Mouse (Mus musculus): ENCODE measurements at regions not wholly inside any gene's neighbourhood (a gene's known extent, or its start where the extent isn't known, plus 50 kb on each side); places are given as distances from the start of the nearest gene placed in this dataset.
"Not testable (repeated sequence)": the region's sequence is repeated elsewhere in the genome, so short reads cannot be mapped to it uniquely, and the experiment has no call there.

- DNase-seq (ENCODE audit: low read depth): no peak
Measured at GRCm38 (mm10) chr8:81286280-81287034, 55.9 kb upstream of the Inpp4b start.

GRCm38 (mm10) chr8:81260089-81260488 lies 82.3 kb upstream of the Inpp4b start:
- DNase-seq (ENCODE audit: low read depth): peak; percentile 4

- peak; percentile 10 for DNase-seq (ENCODE audit: low read depth)
Measured at GRCm38 (mm10) chr8:81223872-81224271, 118.5 kb upstream of the Inpp4b start.

GRCm38 (mm10) chr8:81187061-81187790 lies 155.1 kb upstream of the Inpp4b start:
- not testable (repeated sequence) for DNase-seq (ENCODE audit: low read depth)

- DNase-seq (ENCODE audit: low read depth): no peak
Measured at GRCm38 (mm10) chr8:81175537-81175936, 160.8 kb upstream of the Usp38 start.

- DNase-seq (ENCODE audit: low read depth): no peak
Measured at GRCm38 (mm10) chr8:81147239-81147638, 132.5 kb upstream of the Usp38 start.

GRCm38 (mm10) chr8:81106763-81107509 lies 92.2 kb upstream of the Usp38 start:
- no peak for DNase-seq (ENCODE audit: low read depth)

GRCm38 (mm10) chr8:81098963-81099362 lies 84.2 kb upstream of the Usp38 start:
- DNase-seq (ENCODE audit: low read depth): no peak

- no peak for DNase-seq (ENCODE audit: low read depth)
Measured at GRCm38 (mm10) chr8:81097076-81097819, 82.5 kb upstream of the Usp38 start.

GRCm38 (mm10) chr8:81095237-81095636 lies 80.5 kb upstream of the Usp38 start:
- no peak for DNase-seq (ENCODE audit: low read depth)

GRCm38 (mm10) chr8:81080865-81081637 lies 66.3 kb upstream of the Usp38 start:
- DNase-seq (ENCODE audit: low read depth): peak; percentile 4

- DNase-seq (ENCODE audit: low read depth): no peak
Measured at GRCm38 (mm10) chr8:81079887-81080300, 65.2 kb upstream of the Usp38 start.

- DNase-seq (ENCODE audit: low read depth): no peak
Measured at GRCm38 (mm10) chr8:81069080-81069840, 54.5 kb upstream of the Usp38 start.

GRCm38 (mm10) chr8:81068519-81068918 lies 53.8 kb upstream of the Usp38 start:
- no peak for DNase-seq (ENCODE audit: low read depth)

GRCm38 (mm10) chr8:81066765-81067164 lies 52.0 kb upstream of the Usp38 start:
- no peak for DNase-seq (ENCODE audit: low read depth)
